Mouse (Mus musculus) testis, adult 2 months (tissue): ENCODE measurements around the gene Zkscan17. TPM values are rescaled to one million over a fixed set of nuclear protein-coding genes. Genes with fewer than 3 reads are reported as not detected.

Source experiments
- H3K27ac ChIP-seq: fragments of 200-500 bp; 2 replicates; pipeline ENCODE4 v1.5.1; 2012; ENCODE audit warnings: low read depth, low read length; ENCODE audit not compliant: control insufficient read depth, insufficient read depth
- H3K27me3 ChIP-seq: fragments of 200-500 bp; 2 replicates; pipeline ENCODE4 v1.6.1; 2012; ENCODE audit warnings: mild to moderate bottlenecking, low read length, moderate library complexity; ENCODE audit not compliant: control insufficient read depth, insufficient read depth
- H3K36me3 ChIP-seq: fragments of 200-500 bp; 2 replicates; pipeline ENCODE4 v1.6.1; 2012; ENCODE audit warnings: mild to moderate bottlenecking, low read length; ENCODE audit not compliant: control insufficient read depth, insufficient read depth
- H3K4me1 ChIP-seq: fragments of 200-500 bp; 2 replicates; pipeline ENCODE4 v1.6.1; 2012; ENCODE audit warnings: low read length; ENCODE audit not compliant: control insufficient read depth, insufficient read depth
- H3K4me3 ChIP-seq: fragments of 200-500 bp; 2 replicates; pipeline ENCODE4 v1.5.1; 2012; ENCODE audit warnings: low read depth, mild to moderate bottlenecking, low read length, moderate library complexity, mixed read lengths; ENCODE audit not compliant: control insufficient read depth
- CTCF ChIP-seq: fragments of 200-500 bp; IDR thresholded peaks from 2 replicates; pipeline ENCODE4 v1.5.1; 2012; ENCODE audit warnings: low read depth, mild to moderate bottlenecking, inconsistent platforms, low read length, moderate library complexity; ENCODE audit not compliant: control insufficient read depth, insufficient read depth, insufficient replicate concordance
- POLR2A ChIP-seq: fragments of 200-500 bp; IDR thresholded peaks from 2 replicates; pipeline ENCODE4 v1.6.1; 2012; ENCODE audit warnings: low read depth, mild to moderate bottlenecking, inconsistent platforms, low read length, moderate library complexity; ENCODE audit not compliant: control insufficient read depth
- polyA plus RNA-seq: library from polyadenylated mRNA; depleted of rRNA; stranded (reverse); fragments of >200 nt; gene quantifications from 2 replicates; pipeline ENCODE4 v1.2.3, GENCODE M21; 2012

The Zkscan17 gene
- polyA plus RNA-seq, 1 experiment: 75.9 TPM

DNA sequence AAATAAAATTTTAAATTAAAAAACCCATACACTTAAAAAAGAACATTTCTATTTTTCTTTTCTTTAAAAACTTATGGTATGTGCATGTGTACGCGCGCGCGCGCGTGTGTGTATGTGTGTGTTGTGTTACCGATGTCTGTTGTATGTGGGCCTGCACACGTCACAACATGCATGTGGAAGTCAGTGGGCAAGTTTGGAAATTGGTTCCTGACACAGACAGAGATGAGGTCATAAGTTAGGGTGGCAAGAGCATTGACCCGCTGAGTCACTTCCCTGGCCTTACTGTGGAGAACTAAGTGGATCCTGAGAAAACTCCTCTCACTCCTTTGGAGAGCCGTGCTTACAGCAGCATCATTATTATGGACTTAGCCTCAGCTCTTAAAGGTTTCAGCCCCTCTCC, 27.6 kb upstream of the Zkscan17 start:
- Histone ChIP-seq H3K36me3 (no peaks in the 10 kb centered on the region), H3K4me1 (no peaks in the 10 kb centered on the region), H3K27me3 (no peaks in the 10 kb centered on the region), H3K4me3 (no peak overlapping the region), H3K27ac (no peak overlapping the region)
- TF ChIP-seq POLR2A (no peak), CTCF (no peak)

DNA sequence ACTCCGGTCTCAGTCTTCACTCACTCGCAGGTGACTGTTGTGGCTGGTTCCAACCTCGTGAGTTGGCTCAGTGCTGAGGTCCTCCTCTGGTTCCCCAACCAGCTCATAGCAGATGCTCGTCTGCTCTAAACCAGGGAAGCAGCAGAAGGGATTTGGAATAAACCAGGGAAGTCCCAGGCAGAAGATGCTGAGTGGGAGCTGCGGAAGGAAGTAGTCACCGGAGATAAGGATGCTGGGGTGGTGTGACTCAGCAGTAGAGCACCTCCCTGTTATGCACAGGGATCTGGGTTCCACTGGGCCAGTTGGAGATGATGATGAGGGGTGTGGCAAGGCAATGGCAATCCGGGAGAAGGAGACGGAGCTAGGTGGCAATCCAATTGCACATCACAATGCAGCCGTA, 17.5 kb upstream of the Zkscan17 start:
- Histone ChIP-seq H3K27ac (no peak overlapping the region), H3K4me1 (no peaks in the 10 kb centered on the region; the same call in 1 of the 2 replicates), H3K36me3 (no peaks in the 10 kb centered on the region), H3K4me3 (no peak overlapping the region), H3K27me3 (no peaks in the 10 kb centered on the region)
- no peak for TF ChIP-seq CTCF
- TF ChIP-seq POLR2A: no peak

DNA sequence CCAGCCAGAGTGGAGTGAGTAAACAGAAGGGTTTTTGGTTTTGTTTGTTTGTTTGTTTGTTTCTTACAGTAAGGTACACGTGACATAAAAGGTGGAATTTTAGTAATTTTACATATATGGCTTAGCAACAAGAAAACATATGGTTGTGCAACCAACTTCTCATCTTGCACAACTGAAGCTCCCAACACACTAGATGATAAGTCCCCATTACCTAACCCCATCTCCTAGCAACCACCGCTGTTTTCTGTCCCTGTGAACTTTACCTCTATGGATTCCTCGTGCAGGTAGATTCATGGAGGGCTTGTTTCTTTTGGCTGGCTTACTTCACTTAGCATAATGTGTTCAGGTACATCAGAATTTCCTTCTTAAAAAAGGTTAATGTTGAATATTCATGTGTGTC, 16.8 kb upstream of the Zkscan17 start:
- peaks cover 3% of the 10 kb centered on the region for H3K4me1 ChIP-seq
- H3K27me3 ChIP-seq: no peaks in the 10 kb centered on the region
- no peaks in the 10 kb centered on the region for H3K36me3 ChIP-seq
- H3K4me3 ChIP-seq: no peak overlapping the region
- H3K27ac ChIP-seq: no peak overlapping the region
- no peak for TF ChIP-seq POLR2A
- no peak for TF ChIP-seq CTCF

DNA sequence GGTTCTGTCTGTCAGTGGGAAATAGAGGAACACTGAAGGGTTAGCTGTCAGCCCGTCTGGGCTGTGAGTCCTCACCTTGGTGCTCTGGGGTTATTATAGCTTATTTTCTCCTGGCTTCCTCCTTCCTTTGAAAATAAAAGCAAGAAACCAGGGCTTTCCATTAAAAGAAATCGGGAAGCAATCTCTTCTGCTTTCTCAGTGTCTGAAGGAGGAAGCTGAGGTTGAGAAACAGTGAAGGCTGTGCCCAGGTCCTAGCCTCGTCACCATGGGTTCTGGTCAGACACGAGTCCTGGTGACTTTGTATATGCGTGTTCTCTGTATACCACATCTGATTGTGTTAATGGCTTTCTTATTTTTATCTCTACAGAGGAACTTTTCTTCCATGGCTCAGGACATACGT, 15.9 kb upstream of the Zkscan17 start:
- Histone ChIP-seq H3K4me1 (peaks cover 8% of the 10 kb centered on the region), H3K36me3 (no peaks in the 10 kb centered on the region), H3K4me3 (no peak overlapping the region), H3K27me3 (no peaks in the 10 kb centered on the region), H3K27ac (no peak overlapping the region)
- TF ChIP-seq CTCF: no peak
- no peak for TF ChIP-seq POLR2A

DNA sequence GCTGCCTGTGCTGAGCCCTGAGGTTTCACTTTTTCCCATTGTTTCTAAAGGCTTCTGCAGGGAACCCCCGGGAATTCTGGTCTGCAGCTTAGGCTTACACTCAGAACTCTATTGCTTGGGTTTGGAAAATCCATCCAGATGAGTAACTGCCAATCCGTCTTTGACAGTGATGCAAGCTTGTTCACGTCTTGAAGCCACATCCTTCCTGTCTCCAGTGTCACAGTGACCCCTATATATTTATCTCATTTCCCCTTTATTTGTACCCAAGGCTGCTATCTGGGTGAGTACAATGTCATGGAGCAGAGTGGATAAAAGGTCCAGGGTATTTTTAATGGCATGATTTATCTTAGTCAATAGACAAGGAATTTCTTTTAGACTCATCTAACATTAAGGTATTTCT, 14.8 kb upstream of the Zkscan17 start, which contains the start of gene Nlrp3:
Gene Nlrp3 (plus strand): TSS at position 245 of the 400 bp plus-strand sequence.
- Histone ChIP-seq H3K4me1 (peaks cover 10% of the 10 kb centered on the region), H3K27ac (no peak within 1 kb of the TSS), H3K4me3 (no peak within 1 kb of the TSS), H3K27me3 (no peaks in the 10 kb centered on the region), H3K36me3 (no peaks in the 10 kb centered on the region)
- no peak for TF ChIP-seq POLR2A
- TF ChIP-seq CTCF: no peak

DNA sequence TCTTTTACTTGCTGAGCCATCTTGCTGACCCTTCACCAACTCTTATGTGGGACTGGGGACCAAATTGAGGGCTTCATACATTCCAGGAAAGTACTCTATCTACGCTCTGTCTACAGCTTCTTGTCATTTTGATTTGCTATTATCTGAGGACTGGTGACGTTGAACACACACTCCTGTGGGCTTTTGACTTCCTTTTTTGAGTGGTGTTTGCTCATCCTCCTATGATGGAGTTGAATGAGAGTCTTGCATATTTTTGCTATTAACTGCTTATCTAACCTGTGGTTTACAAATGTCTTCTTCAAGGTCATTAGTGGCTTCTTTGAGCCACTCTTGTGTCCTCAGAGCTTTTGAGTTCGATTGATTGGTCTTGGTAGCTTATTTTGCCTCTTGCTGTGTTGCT, 13.6 kb upstream of the Zkscan17 start:
- Histone ChIP-seq H3K4me3 (no peak overlapping the region), H3K36me3 (no peaks in the 10 kb centered on the region), H3K27me3 (no peaks in the 10 kb centered on the region), H3K27ac (no peak overlapping the region), H3K4me1 (peaks cover 10% of the 10 kb centered on the region)
- TF ChIP-seq CTCF (no peak), POLR2A (no peak)

DNA sequence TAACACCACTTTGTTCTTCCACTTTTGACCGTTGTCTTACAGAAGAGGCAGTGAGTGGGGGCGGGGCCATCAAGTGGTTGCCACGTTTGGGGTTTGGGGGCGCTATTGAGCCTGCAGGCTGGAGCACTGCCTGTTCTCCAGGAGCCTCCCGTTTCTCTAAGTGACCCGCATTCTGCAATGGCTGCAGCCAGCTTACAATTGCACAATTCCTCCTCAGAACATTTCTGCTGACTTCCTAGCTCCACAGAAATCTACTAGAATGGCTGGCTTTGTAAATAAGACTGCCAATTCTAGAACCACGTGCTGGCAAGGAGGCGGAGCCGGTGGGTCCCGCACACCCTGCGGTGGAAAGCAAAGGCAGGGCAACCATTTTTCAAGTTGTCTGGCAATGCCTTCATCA, 11.8 kb upstream of the Zkscan17 start:
- TF ChIP-seq POLR2A (no peak), CTCF (peak; percentile 23; the same call in 1 of the 2 replicates)
- no peak overlapping the region for H3K4me3 ChIP-seq
- H3K36me3 ChIP-seq: no peaks in the 10 kb centered on the region
- H3K27me3 ChIP-seq: no peaks in the 10 kb centered on the region
- no peak overlapping the region for H3K27ac ChIP-seq
- H3K4me1 ChIP-seq: peaks cover 10% of the 10 kb centered on the region
